Mouse (Mus musculus): ENCODE results near the gene Rab11fip3.

Gene Rab11fip3

DNA sequence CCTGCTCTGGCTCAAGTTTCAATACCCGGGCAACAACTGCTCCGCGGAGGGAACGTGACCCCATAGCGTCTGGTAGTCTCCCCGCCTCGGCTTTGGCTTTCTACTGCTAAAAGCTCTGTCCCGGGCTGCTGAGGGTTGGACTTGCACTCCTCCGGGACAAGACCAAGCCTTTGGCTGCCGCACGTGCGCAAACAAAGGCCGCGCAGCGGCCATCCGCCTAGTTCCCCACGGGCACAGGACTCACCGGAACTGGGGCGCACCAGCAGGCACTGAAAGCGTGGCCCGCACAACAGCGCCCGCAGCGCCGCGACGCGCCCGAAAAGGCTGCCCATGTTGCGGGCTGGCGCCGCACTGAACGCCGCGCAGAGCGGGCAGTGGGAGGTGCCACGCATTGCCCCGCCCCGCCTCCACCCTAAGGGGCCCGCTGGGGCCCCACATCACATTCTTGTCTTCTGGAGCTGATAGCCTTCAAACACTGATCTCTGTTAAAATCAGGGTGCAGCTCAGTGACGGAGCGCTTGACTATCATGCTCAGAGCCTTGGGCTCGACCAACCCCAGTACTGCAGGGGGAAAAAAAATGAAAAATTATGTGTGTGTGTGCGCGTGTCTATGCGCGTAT lies 25.9 kb upstream of the Rab11fip3 start, which contains the start of gene Nme4:
TSS of gene Nme4 (minus strand) at position 482 of the 620 bp plus-strand sequence.
- no peak for TF ChIP-seq GATA4 (IDR thresholded peaks at IDR 0.05; ENCODE audit: insufficient replicate concordance, low read length)

- no peak for TF ChIP-seq GATA4 (IDR thresholded peaks at IDR 0.05; ENCODE audit: insufficient replicate concordance, low read length)
Observed at GRCm38 (mm10) chr17:26094531-26095110, 25.3 kb upstream of the Rab11fip3 start.

DNA sequence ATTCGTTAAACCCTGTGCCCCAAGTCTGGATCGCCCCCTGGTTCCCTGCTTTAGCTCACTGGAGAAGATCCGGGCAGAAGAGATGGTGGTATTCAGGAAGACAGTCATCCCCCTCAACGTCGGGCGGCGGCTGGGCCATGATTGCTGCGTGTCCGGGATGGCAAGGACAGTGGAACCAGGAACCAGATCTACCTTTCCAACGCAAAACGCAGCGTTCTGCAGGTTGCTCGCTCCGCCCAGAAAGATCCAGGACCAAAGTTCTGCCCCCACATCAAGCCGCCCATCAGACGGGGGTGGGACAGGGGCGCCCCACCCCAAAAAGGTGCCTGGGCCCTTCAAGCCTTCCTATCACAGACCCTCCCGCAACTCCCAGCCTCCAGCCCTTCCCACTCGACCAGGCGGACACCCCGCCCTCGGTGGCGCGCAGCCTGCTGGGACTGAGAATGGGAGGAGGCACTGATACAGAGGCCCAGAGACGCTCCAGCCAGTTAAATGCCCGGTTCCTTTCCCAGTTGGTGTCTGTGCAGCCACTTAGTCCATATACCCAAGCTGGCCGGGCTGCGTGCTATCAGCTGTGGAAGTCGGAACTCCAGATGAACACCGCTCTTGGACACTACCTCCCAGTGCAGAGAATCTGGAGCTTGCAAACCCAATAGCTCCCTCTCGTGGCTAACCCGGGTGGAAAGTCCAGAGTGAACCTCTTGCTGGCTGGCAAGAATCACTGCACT lies 20.7 kb upstream of the Rab11fip3 start, which contains the start of gene Decr2:
TSS of gene Decr2 (minus strand) at position 433 of the 728 bp plus-strand sequence.
- no peak for TF ChIP-seq GATA4 (IDR thresholded peaks at IDR 0.05; ENCODE audit: insufficient replicate concordance, low read length)

DNA sequence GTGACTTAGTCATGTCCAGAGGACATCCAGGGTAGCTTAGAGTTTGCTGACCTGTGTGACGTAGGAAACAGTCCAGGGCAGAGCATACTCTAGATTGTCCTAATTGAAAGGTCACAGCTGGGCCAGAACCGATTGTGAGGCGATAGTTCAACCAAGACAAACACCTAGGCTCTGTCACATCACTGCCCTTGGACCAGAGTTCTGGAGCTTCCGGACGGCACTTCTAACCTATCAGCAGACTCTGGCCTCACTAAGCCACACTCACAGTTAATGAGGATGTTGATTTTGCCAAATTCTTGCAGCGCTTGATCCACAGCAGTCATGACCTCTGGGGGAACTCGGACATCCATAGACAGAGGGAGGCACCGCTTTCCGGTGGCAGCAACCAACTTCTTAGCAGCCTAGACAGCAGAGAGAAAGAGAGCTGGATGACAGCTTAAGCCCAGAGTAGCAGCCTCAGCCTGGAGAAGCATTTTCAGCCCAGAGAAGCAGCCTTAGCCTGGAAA lies 17.8 kb upstream of the Rab11fip3 start:
- TF ChIP-seq GATA4 (IDR thresholded peaks at IDR 0.05; ENCODE audit: insufficient replicate concordance, low read length): peak; percentile 68

- no peak for TF ChIP-seq GATA4 (IDR thresholded peaks at IDR 0.05; ENCODE audit: insufficient replicate concordance, low read length)
Observed at GRCm38 (mm10) chr17:26080867-26081266, 11.5 kb upstream of the Rab11fip3 start.

DNA sequence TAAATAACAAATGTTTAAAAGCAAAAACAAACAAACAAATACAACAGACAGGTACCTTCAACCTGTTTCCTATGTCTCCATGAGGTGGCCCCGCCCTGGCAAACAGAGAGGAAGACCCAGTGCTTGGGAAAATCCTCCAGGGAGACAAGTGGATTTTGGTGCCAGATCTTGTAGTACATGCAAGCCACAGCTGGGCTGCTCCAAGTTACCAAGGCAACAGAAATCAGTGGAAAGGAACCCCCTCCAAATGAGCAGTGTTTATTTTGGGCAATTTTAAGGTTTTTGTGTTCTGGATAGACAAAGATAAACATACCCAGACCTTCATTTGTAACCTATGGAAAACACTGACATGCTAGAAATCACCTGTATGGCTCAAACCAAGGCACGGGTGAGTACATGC lies 9.5 kb upstream of the Rab11fip3 start:
- no peak for TF ChIP-seq GATA4 (IDR thresholded peaks at IDR 0.05; ENCODE audit: insufficient replicate concordance, low read length)

GRCm38 (mm10) chr17:26075246-26075645 lies 5.9 kb upstream of the Rab11fip3 start:
- TF ChIP-seq GATA4 (IDR thresholded peaks at IDR 0.05; ENCODE audit: insufficient replicate concordance, low read length): no peak

- no peak for TF ChIP-seq GATA4 (IDR thresholded peaks at IDR 0.05; ENCODE audit: insufficient replicate concordance, low read length)
Observed at GRCm38 (mm10) chr17:26070136-26070535, 781 bp upstream of the Rab11fip3 start.

DNA sequence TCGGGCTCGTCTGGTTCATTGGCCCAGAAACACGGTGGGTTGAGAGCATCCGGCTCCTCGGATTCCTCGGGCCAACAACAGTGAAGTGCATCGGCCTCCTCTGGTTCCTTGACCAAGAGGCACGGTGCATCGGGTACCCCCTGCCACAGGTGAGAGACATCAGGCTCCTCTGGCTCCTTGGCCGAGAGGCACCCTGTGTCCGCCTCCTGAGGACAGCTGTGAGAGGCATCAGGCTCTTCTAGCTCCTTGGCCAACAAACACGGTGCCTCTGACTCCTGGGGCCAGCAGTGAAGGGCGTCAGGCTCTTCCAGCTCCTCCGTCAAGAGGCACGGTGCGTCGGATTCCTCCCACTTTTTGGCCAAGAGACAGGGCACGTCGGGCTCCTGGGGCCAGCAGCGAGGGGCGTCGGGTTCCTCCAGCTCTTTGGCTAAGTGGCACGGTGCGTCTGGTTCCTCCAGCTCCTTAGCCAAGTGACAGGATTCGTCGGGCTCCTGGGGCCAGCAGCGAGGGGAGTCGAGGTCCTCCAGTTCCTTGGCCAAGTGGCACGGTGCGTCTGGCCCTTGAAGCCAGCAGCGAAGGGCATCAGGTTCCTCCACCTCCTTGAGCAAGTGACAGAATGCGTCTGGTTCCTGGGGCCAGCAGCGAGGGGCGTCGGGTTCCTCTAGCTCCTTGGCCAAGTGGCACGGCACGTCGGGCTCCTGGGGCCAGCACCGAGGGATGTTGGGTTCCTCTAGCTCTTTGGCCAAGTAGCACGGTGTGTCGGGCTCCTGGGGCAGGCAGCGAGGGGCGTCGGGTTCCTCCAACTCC lies 1.1 kb downstream of the Rab11fip3 start:
- TF ChIP-seq GATA4 (IDR thresholded peaks at IDR 0.05; ENCODE audit: insufficient replicate concordance, low read length): no peak

DNA sequence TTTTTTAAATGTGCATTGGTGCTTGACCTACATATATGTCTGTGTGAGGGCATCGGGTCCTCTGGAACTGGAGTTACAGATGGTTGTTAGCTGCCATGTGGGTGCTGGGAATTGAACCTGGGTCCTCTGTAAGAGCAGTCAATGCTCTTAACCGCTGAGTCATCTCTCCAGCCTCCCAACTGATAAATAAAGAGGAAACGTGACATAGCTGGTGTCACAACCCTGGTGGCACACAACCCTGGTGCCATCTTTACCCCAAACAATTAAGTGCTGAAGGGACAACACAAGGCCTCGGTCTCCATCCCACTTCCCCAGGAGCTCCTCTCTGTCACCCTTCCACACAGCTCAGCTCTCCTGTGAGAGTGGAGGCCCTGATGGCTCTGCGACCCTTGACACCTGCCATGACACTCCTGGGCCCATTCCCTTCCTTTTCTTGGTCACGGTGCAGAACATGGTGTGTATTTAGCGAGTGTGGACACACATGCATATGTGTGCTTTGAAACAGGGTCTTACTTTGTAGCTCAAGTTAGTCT lies 2.8 kb downstream of the Rab11fip3 start:
- no peak for TF ChIP-seq GATA4 (IDR thresholded peaks at IDR 0.05; ENCODE audit: insufficient replicate concordance, low read length)

- no peak for TF ChIP-seq GATA4 (IDR thresholded peaks at IDR 0.05; ENCODE audit: insufficient replicate concordance, low read length)
Observed at GRCm38 (mm10) chr17:26064916-26065315, 4.4 kb downstream of the Rab11fip3 start.

DNA sequence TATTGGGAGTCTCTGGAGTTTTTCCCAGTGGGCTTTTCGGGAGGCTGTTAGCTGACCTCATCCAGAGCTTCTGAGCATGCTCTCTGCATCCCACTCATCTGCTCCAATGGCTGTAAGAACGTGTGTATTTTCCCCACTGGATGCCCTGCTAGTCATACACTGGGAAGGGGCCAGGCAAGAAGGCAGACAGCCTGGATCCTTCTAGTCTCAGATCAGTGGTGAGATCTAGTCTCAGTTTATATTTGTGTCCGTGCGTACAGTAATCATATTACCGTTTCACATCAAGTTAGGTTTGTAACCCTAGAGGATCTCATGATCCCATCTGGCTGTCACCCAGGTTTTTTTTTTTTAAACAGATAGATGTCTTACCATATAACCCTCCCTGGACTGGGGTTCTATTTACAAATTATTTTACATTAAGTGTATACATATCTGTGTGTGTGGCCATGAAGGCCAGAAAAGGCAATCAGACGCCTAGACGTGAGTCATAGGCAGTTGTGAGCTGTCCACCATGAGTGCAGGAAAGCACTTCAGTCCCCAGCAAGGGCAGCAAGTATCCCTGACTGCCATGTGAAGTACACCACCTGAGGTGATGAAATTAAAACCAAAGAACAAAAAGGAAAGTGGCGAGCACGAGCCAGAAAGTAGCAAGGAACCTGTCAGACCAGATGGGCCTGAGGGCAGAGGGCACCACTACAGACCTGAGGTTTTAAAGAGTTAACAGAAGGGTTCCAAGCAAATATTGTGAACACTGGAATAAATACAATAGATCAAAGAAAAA lies 11.4 kb downstream of the Rab11fip3 start:
- no peak for TF ChIP-seq GATA4 (IDR thresholded peaks at IDR 0.05; ENCODE audit: insufficient replicate concordance, low read length)

GRCm38 (mm10) chr17:26057278-26057677 lies 12.1 kb downstream of the Rab11fip3 start:
- no peak for TF ChIP-seq GATA4 (IDR thresholded peaks at IDR 0.05; ENCODE audit: insufficient replicate concordance, low read length)

DNA sequence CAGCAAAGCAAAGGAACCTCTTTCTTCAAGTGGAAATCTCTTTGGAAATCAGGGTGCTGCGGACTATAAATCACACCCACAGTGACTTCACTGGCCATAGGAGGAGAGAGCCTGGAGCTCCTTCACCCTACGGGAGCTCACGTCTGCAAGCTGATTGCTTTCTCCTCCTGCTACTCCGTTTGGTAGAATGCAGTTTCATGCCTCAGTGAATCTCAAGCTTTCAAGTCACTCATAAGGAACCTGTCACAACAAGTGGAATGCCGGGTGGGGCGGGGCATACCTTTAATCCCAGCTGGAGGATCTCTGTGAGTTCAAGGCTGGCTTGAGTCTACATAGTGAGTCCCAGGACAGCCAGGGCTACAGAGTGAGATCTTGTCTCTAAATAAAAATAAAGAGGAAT lies 14.2 kb downstream of the Rab11fip3 start:
- TF ChIP-seq GATA4 (IDR thresholded peaks at IDR 0.05; ENCODE audit: insufficient replicate concordance, low read length): no peak

Data from liver, adult (tissue).